Mouse (Mus musculus): ENCODE measurements around the gene Limch1. TPM values are rescaled to one million over a fixed set of nuclear protein-coding genes. Genes with fewer than 3 reads are reported as not detected.

The Limch1 gene
- polyA plus RNA-seq, 1 experiment from 2014 or later, result 33.2 TPM

DNA sequence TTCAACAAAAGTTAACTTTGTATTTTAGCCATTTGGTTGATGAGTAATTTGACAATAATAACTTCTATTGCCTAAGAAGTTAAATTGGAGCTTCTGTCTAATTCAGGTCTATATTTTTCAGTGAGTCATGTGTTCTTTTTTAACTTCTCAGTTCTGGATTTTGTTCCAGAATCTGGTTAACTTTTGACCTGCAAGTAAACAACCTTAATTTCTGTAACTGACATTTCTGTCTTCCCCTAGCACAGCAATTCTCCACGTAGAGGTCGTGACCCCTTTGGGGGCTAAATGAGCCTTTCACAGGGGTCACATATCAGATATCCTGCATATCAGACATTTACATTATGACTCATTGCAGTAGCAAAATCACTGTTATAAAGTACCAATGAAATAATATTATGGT lies 221.5 kb downstream of the Limch1 start:
- Histone ChIP-seq H3K36me3 (no peaks in the 10 kb centered on the region), H3K4me1 (peaks cover 37% of the 10 kb centered on the region), H3K27ac (replicated peaks) (peak overlapping the region; percentile 82; the same call in 1 of the 2 replicates), H3K9me3 (replicated peaks) (no peaks in the 10 kb centered on the region), H3K4me3 (no peak overlapping the region), H3K27me3 (ENCODE audit: low read depth, poor library complexity, severe bottlenecking) (no peaks in the 10 kb centered on the region)
- WGBS, result 68% methylated on average over 2 of the region's 2 CpGs
- DNase-seq (ENCODE audit: low spot score), result no peak

DNA sequence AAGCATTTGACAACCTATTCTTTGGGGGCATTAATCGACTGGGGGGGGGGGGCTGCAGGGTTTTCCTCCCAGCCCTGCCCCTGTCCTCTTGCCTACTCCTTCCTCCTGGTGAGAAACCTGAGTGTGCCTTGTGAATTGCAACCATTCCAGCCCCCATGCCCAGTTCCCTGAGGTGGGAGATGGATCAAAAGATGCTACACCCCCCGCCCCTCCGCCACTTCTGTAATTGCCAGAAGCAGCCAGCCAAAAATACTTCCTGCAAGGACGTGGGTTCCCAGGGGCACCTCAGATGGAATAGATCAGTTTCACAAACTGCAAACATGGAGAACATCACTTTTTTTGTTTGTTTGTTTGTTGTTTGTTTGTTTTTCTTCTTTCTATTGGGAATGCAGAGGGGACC lies 222.0 kb downstream of the Limch1 start:
- H3K36me3 ChIP-seq, result no peaks in the 10 kb centered on the region
- no peaks in the 10 kb centered on the region for H3K27me3 ChIP-seq (ENCODE audit: low read depth, poor library complexity, severe bottlenecking)
- no peak for DNase-seq (ENCODE audit: low spot score)
- H3K9me3 ChIP-seq (replicated peaks), result no peaks in the 10 kb centered on the region
- peak overlapping the region; percentile 39; the same call in 1 of the 2 replicates for H3K4me3 ChIP-seq
- 61% methylated on average over 4 of the region's 4 CpGs for WGBS
- peaks cover 37% of the 10 kb centered on the region for H3K4me1 ChIP-seq
- peak overlapping the region; percentile 82 for H3K27ac ChIP-seq (replicated peaks)

DNA sequence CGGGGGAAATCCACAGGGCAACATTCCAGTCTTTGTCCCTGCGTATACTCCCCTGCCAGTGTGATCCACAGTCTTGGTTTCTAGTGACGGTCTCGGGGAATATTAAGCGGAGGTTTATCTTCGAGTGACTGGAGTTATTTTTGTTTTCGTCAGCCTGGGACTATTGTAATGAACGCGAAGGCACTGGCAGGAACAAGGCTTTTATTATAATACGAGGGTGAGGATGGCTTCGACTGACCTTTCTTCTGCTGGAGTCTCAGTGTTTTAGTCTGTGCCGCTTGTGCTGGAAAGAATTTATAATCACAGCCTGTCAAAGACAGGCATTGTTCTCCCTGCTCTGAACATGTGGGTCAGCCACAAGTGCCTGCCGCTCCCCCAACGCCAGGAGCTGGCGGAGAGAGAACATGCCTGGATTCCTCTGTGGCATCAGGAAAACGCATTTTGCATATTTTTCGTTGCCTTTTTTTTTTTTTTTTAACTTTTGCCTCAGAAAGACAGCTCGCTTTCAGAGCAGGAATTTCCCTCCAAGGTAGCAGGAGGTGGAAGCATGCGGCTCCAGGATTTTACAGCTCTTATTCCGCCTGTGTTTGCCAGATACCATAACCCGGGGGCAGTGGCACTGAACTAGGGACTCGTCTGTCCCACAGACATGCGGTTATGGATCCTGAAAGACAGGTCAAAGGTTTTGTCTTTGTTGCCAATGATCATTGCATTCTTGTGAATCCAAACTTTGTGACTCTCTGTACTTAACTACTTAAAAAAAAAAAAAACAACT lies 222.6 kb downstream of the Limch1 start:
- no peaks in the 10 kb centered on the region for H3K36me3 ChIP-seq
- 22% methylated on average over 23 of the region's 23 CpGs for WGBS
- no peaks in the 10 kb centered on the region for H3K27me3 ChIP-seq (ENCODE audit: low read depth, poor library complexity, severe bottlenecking)
- DNase-seq (ENCODE audit: low spot score), result peak; percentile 57
- peak overlapping the region; percentile 39 for H3K4me3 ChIP-seq
- peak overlapping the region; percentile 82 for H3K27ac ChIP-seq (replicated peaks)
- H3K9me3 ChIP-seq (replicated peaks), result no peaks in the 10 kb centered on the region
- peaks cover 37% of the 10 kb centered on the region for H3K4me1 ChIP-seq

DNA sequence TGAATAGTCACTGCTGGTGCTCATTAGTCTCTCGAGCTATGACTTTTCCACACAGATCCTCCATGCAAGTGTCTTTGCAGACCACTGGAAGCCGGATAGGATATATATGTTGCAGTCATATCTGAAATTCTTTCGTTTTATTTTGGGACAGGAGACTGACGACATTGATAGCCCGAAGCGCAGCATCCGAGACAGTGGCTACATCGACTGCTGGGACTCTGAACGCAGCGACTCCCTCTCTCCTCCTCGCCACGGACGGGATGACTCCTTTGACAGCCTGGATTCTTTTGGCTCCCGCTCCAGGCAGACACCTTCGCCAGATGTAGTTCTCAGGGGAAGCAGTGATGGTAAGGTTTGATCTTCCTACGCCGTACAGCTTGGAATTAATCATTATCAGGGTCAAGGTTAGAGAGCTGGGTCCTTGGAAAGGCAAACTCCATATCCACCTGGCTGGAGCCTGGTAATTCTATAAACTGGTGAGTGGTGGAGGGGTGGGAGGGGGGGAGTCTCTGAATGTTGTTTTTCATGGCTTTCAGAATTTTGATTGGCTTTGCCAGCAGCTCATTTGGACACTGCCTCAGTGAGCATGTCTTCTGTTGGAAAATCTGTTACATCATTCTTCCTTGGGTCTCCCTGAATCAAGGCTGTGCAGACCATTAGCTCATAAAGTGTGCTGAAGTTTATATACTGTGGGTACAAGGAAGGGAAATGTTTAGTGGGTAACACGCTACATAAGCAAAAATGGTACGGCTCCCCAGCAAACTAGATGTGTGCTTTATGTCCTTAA lies 223.5 kb downstream of the Limch1 start:
- H3K27ac ChIP-seq (replicated peaks), result peak overlapping the region; percentile 82
- 78% methylated on average over 19 of the region's 19 CpGs for WGBS
- no peaks in the 10 kb centered on the region; the same call in 1 of the 2 replicates for H3K36me3 ChIP-seq
- no peak for DNase-seq (ENCODE audit: low spot score)
- no peaks in the 10 kb centered on the region for H3K9me3 ChIP-seq (replicated peaks)
- peaks cover 35% of the 10 kb centered on the region for H3K4me1 ChIP-seq
- H3K27me3 ChIP-seq (ENCODE audit: low read depth, poor library complexity, severe bottlenecking), result no peaks in the 10 kb centered on the region
- peak overlapping the region; percentile 14; the same call in 1 of the 2 replicates for H3K4me3 ChIP-seq

DNA sequence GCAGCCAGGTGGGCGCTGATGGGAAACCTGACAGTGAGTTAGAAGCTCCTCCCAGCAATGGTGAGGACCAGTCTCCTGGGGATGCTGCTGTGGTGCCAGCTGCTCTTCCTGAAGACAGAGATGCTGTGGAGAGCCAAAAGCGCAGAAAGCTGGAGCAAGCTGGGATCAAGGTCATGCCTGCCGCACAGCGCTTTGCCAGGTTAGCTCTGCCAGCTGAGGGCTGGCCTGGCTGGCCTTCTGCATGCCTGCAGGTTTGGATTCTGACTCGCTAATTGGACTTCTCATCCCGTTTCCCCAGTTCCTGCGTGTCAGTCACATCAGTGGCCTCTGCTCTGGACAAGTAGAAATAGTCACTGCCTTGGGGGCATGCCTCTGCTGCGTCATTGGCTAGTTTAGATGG lies 230.0 kb downstream of the Limch1 start:
- Histone ChIP-seq H3K27me3 (ENCODE audit: low read depth, poor library complexity, severe bottlenecking) (no peaks in the 10 kb centered on the region), H3K36me3 (peaks cover 15% of the 10 kb centered on the region), H3K4me3 (no peak overlapping the region), H3K9me3 (replicated peaks) (no peaks in the 10 kb centered on the region), H3K4me1 (peaks cover 5% of the 10 kb centered on the region; the same call in 1 of the 2 replicates), H3K27ac (replicated peaks) (no peak overlapping the region)
- no peak for DNase-seq (ENCODE audit: low spot score)
- WGBS, result 94% methylated on average over 8 of the region's 8 CpGs

DNA sequence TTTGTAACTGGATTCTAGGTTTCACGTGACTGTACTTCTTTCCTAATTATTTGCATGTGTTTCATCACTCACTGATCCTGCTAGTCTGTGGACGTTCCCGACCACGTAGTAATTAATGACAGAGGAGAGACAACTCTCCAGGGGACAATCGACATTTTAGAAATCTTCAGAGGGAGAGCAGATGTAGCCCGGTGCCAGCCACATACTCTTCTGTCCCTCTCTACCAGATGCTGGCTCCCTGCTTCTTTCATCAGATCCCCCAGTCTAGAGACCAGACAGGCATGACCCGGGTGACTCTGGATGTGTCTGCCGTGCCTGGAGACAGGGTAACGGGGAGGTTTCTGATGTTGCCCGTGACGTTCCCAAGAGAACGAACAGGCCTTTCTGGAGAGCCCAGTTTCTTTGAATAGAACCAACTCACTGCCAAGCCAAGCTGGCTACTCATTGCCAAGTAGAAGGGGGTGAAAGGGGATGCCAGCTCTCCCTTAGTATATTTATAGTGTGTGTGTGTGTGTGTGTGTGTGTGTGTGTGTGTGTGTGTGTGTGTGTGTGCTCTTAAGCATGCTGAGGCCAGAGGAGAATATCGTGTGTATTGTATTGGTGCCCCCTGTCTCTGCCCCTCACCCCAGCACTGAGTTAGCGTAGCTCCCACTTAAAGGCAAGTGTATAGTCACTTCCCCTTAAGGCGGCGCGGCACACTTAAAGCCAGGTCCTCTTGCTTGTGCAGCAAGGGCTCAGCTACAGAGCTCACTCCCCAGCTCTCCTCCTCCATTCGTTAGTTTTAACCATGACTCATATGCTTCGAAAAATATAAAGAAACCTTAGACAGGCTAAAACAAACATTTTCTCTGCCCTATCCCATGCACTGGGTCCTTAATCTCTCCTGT lies 233.9 kb downstream of the Limch1 start:
- Histone ChIP-seq H3K4me1 (peaks cover 8% of the 10 kb centered on the region; the same call in 1 of the 2 replicates), H3K9me3 (replicated peaks) (no peaks in the 10 kb centered on the region), H3K27me3 (ENCODE audit: low read depth, poor library complexity, severe bottlenecking) (no peaks in the 10 kb centered on the region), H3K4me3 (no peak overlapping the region), H3K36me3 (peaks cover 12% of the 10 kb centered on the region), H3K27ac (replicated peaks) (no peak overlapping the region)
- DNase-seq (ENCODE audit: low spot score), result no peak
- 73% methylated on average over 19 of the region's 19 CpGs for WGBS

DNA sequence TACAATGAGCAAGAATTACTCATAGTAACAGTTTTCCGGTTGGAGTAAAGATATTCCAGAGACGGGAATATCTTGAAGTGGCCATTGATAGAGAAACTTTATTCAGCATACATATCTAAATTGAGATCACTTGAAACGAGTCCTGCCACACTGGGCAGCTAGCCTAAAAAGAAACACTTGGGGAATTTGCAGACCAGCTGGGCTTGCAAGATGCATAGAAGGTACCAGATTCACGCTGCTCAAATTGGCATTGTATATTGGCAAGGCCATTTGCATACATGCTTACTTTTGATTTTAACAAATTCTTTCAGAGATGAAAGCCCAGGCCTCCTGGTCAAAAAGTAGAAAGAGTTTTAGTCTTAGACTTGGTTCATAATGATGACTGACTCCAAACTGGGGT lies 235.2 kb downstream of the Limch1 start:
- H3K9me3 ChIP-seq (replicated peaks), result no peaks in the 10 kb centered on the region

DNA sequence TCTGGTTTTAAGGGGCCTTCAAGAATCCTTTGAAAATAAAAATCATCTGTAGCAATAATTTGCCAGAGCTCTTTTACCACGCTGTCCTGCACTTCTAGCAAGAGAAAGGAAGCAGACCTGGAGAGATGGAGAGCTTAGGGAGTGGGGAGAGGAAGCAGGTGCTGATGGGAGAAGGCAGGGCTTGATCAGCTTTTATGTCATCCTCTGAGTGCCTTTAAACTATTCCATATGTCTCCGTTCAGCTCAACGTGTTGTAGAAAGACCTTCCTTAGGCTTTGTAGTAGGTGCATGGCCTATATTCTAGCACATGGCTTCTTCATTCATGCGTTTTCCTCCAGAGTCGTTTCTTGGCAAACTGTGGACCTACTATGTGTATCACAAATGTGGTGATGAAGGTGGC lies 237.5 kb downstream of the Limch1 start:
- no peaks in the 10 kb centered on the region for H3K9me3 ChIP-seq (replicated peaks)
- DNase-seq (ENCODE audit: low spot score), result no peak
- peaks cover 9% of the 10 kb centered on the region; the same call in 1 of the 2 replicates for H3K36me3 ChIP-seq
- H3K4me3 ChIP-seq, result no peak overlapping the region
- WGBS, result 83% methylated on average over 5 of the region's 5 CpGs
- no peaks in the 10 kb centered on the region for H3K27me3 ChIP-seq (ENCODE audit: low read depth, poor library complexity, severe bottlenecking)
- peaks cover 16% of the 10 kb centered on the region; the same call in 1 of the 2 replicates for H3K4me1 ChIP-seq
- no peak overlapping the region for H3K27ac ChIP-seq (replicated peaks)

More for the DNA sequence above, 235.2 kb downstream of the Limch1 start:
- no peak overlapping the region for H3K27ac ChIP-seq (replicated peaks)
- WGBS, result 87% methylated on average over 4 of the region's 4 CpGs
- peaks cover 4% of the 10 kb centered on the region; the same call in 1 of the 2 replicates for H3K36me3 ChIP-seq
- H3K27me3 ChIP-seq (ENCODE audit: low read depth, poor library complexity, severe bottlenecking), result no peaks in the 10 kb centered on the region
- H3K4me3 ChIP-seq, result no peak overlapping the region
- no peak for DNase-seq (ENCODE audit: low spot score)
- 0 out of 2 replicates have a peak, but pooled peaks cover 8% of the 10 kb centered on the region for H3K4me1 ChIP-seq

DNA sequence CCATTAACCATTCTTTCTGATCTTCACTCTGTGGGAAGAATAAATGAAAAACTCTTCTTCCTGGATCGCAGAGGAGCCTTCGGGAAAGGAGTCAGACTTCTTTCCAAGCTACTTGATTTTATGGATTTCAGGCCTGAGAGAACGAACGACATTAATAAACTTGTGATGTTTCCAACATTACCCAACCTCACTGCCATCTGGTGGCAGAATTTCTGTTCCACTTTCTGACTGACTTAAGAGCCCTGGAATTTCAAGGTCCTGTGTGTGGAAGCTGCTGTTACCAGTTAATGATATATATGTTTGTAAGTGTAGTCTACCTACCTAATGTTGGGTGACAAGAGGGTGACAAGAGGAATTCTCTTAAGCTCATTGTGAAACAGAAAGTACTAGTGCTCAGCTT lies 243.3 kb downstream of the Limch1 start:
- Histone ChIP-seq H3K4me3 (no peak overlapping the region), H3K9me3 (replicated peaks) (no peaks in the 10 kb centered on the region), H3K27ac (replicated peaks) (no peak overlapping the region), H3K36me3 (peaks cover 12% of the 10 kb centered on the region; the same call in 1 of the 2 replicates), H3K27me3 (ENCODE audit: low read depth, poor library complexity, severe bottlenecking) (no peaks in the 10 kb centered on the region), H3K4me1 (peaks cover 8% of the 10 kb centered on the region; the same call in 1 of the 2 replicates)
- WGBS, result 95% methylated on average over 4 of the region's 4 CpGs
- no peak for DNase-seq (ENCODE audit: low spot score)

DNA sequence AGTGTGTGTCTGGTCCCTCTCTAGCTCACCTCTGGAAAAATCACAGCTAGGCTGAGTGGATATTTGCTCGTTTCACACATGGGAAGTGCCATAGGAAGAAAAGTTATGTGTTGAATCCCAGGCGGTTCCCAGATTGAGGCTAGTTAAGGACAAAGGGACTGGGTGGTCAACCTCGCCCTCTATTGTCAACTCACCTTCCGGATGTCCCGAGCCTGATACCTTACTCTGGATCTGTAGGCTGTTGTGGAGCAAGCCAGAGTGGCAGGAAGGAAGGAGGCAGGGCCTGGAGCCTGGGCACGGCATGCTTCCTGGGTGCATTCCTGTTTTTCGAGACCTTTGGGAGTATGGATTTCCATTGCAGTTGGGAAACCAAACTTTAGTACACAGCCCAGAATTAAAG lies 243.9 kb downstream of the Limch1 start:
- Histone ChIP-seq H3K27ac (replicated peaks) (no peak overlapping the region), H3K9me3 (replicated peaks) (no peaks in the 10 kb centered on the region), H3K4me1 (peaks cover 8% of the 10 kb centered on the region; the same call in 1 of the 2 replicates), H3K36me3 (peaks cover 12% of the 10 kb centered on the region; the same call in 1 of the 2 replicates), H3K27me3 (ENCODE audit: low read depth, poor library complexity, severe bottlenecking) (no peaks in the 10 kb centered on the region), H3K4me3 (no peak overlapping the region)
- DNase-seq (ENCODE audit: low spot score), result no peak
- 85% methylated on average over 7 of the region's 7 CpGs for WGBS

DNA sequence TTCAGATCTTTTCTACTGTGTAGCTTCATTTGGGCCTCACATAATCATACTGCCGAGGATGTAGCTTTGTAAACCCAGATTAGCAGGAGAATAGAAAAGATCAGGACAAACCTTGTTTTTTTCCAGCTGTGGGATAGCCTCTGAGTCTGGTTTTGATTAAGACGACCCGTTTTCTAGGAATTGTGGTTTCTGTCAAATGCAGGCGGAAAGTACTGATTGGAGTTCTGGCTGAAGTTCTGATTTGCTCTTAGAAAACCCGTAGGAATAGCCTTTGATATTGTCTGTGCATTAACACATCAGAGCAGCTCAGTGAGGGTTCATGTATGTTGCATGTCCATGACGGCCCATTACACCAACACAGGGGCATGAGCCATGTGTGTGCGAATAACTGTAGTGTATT lies 246.8 kb downstream of the Limch1 start:
- Histone ChIP-seq H3K9me3 (replicated peaks) (no peaks in the 10 kb centered on the region), H3K4me3 (no peak overlapping the region), H3K27me3 (ENCODE audit: low read depth, poor library complexity, severe bottlenecking) (peaks cover 4% of the 10 kb centered on the region), H3K27ac (replicated peaks) (no peak overlapping the region), H3K4me1 (peaks cover 28% of the 10 kb centered on the region), H3K36me3 (0 out of 2 replicates have a peak, but pooled peaks cover 7% of the 10 kb centered on the region)
- WGBS, result 83% methylated on average over 7 of the region's 7 CpGs
- no peak for DNase-seq (ENCODE audit: low spot score)

DNA sequence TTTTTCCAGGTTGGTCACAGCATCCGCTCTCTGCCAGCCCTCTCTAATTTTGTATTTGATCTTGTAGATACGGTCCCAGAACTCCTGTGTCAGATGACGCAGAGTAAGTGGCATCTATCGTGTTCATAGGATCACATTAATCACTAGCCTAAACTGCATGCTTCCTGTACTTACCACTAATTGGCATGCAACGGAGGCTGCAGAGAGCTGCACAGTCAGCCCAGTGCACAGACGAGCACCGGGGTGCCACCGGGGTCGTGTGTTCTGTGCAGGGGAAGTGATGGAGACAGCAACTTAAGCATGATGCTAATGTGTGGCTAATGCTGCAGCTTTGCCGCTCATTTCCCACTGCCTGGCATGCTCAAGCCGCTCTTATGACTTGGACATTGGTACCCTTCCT lies 247.4 kb downstream of the Limch1 start:
- no peak overlapping the region for H3K27ac ChIP-seq (replicated peaks)
- no peaks in the 10 kb centered on the region for H3K9me3 ChIP-seq (replicated peaks)
- peaks cover 10% of the 10 kb centered on the region for H3K27me3 ChIP-seq (ENCODE audit: low read depth, poor library complexity, severe bottlenecking)
- H3K4me1 ChIP-seq, result peaks cover 28% of the 10 kb centered on the region
- WGBS, result 80% methylated on average over 11 of the region's 11 CpGs
- no peak for DNase-seq (ENCODE audit: low spot score)
- 0 out of 2 replicates have a peak, but pooled peaks cover 3% of the 10 kb centered on the region for H3K36me3 ChIP-seq
- H3K4me3 ChIP-seq, result no peak overlapping the region

Measured in midbrain, embryonic 10.5 days (tissue).